Mouse (Mus musculus): ENCODE measurements around the gene Bivm.

Gene Bivm

DNA sequence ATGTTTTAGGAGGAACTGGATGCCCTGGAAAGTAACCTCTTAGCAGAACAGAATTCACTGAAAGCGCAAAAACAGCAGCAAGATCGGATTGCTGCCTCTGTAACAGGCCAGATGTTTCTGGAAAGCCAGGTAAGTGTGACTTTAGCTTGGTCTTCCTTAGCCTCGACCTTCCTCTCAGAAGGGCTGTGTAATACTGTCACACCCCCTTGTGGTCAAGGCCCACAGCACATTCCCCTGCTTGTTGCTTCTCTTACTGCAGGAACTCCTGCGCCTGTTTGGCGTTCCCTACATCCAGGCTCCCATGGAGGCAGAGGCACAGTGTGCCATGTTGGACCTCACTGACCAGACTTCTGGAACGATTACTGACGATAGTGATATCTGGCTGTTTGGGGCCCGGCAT, 55.1 kb downstream of the Bivm start:
- DNase-seq (ENCODE audit: low read depth, low spot score), result peak; percentile 73

DNA sequence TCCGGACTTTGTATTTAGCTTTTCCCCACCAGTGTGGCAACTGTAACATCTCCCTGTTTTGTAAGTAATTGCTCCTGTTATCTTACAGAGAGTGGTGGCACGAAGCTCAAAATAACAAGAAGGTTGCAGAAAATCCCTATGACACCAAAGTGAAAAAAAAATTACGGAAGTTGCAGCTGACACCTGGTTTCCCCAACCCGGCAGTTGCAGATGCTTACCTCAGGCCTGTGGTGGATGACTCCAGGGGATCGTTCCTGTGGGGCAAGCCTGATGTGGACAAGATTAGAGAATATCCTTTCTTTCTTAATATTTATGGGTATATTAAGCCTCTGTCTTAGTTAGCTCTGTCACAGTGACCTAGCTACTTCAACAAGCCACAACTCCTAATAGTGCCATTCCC, 59.3 kb downstream of the Bivm start:
- DNase-seq (ENCODE audit: low read depth, low spot score), result no peak

DNA sequence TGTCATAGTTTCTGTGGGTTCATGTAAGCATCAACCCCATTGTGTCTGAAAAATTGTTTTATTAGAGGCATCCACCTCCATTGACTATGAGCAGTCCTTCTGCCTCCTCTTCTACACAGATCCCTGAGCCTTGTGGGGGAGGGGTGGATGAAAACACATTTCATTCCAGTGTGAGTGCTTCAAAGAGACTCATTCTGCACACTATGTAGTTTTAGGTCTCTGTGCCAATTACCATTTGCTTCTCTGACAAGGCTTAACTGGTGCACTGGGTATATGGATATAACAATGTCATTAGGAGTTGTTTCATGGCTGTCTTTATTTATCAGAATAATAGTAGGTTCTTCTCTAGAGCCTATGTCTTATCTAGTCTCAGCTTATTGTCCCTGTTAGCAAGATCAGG, 67.6 kb downstream of the Bivm start:
- no peak for DNase-seq (ENCODE audit: low read depth, low spot score)
